Mouse (Mus musculus): ENCODE measurements around the gene Scarb1. TPM values are rescaled to one million over a fixed set of nuclear protein-coding genes. Genes with fewer than 3 reads are reported as not detected.

Gene Scarb1
- polyA plus RNA-seq, 1 experiment from 2014 or later = 30.1 TPM

DNA sequence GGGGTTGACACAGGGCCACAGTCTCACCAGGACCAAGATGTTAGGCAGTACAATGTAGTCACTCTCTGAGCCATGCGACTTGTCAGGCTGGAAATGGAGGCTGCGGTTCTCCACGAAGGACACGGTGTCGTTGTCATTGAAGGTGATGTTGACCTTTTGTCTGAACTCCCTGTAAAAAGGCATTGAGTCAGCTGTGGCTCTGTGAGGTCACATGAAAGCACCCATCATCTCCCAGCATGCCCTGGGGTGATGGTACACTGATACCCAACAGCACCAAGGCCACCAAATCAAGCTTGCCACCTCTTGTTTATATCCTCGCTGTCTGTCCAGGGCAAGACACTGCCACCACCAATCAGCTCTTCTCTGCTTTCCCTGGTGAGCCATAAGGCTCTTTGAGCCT is 37.8 kb downstream of the Scarb1 start:
- H3K27ac ChIP-seq (replicated peaks) = no peak overlapping the region
- H3K9ac ChIP-seq (ENCODE audit: low read length) = no peak overlapping the region
- no peaks in the 10 kb centered on the region for H3K9me3 ChIP-seq (ENCODE audit: control insufficient read depth, low read length)
- no peak for TF ChIP-seq CTCF (IDR thresholded peaks at IDR 0.05; ENCODE audit: low read depth)
- no peak for TF ChIP-seq EP300 (optimal IDR thresholded peaks at IDR 0.05)
- 96% methylated on average over 6 of the region's 6 CpGs for WGBS
- no peak overlapping the region for H3K4me3 ChIP-seq (ENCODE audit: low read depth, low read length)
- DNase-seq (ENCODE audit: low spot score) (no peak), ATAC-seq (ENCODE audit: low FRiP score, low TSS enrichment) (no peak)
- H3K27me3 ChIP-seq (ENCODE audit: control insufficient read depth, insufficient read depth, low read length) = no peaks in the 10 kb centered on the region
- H3K4me2 ChIP-seq (replicated peaks; ENCODE audit: low read depth) = no peak overlapping the region
- no peaks in the 10 kb centered on the region for H3K4me1 ChIP-seq (replicated peaks; ENCODE audit: control insufficient read depth, insufficient read depth)
- H3K36me3 ChIP-seq (ENCODE audit: control insufficient read depth, insufficient read depth, low read length) = peaks cover 20% of the 10 kb centered on the region

DNA sequence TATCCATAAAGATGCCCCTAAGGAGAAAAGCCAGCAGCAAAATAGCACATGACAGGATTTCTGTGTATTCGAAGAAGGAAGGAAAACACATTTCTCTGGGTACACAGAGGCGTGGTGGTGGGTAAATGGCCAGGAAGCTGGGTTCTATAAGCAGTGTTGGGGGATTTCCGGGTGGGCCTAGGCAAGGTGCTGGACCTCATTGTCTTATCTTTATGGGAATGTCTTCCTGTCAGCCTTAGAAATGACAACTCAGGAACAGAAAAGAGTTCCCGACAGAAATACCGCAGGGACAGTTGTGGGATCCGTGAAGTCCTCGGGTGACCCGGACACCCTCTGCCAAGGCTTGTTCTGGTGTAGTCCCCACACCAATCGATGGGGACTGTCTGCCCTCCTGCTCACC is 42.7 kb downstream of the Scarb1 start:
- WGBS = 89% methylated on average over 9 of the region's 9 CpGs
- H3K9me3 ChIP-seq (ENCODE audit: control insufficient read depth, low read length) = no peaks in the 10 kb centered on the region
- no peak for DNase-seq (ENCODE audit: low spot score)
- no peak overlapping the region for H3K9ac ChIP-seq (ENCODE audit: low read length)
- ATAC-seq (ENCODE audit: low FRiP score, low TSS enrichment) = no peak
- peaks cover 33% of the 10 kb centered on the region for H3K36me3 ChIP-seq (ENCODE audit: control insufficient read depth, insufficient read depth, low read length)
- no peaks in the 10 kb centered on the region for H3K27me3 ChIP-seq (ENCODE audit: control insufficient read depth, insufficient read depth, low read length)
- H3K4me2 ChIP-seq (replicated peaks; ENCODE audit: low read depth) = no peak overlapping the region
- H3K27ac ChIP-seq (replicated peaks) = no peak overlapping the region
- no peaks in the 10 kb centered on the region for H3K4me1 ChIP-seq (replicated peaks; ENCODE audit: control insufficient read depth, insufficient read depth)
- no peak overlapping the region for H3K4me3 ChIP-seq (ENCODE audit: low read depth, low read length)
- no peak for TF ChIP-seq CTCF (IDR thresholded peaks at IDR 0.05; ENCODE audit: low read depth)
- no peak for TF ChIP-seq EP300 (optimal IDR thresholded peaks at IDR 0.05)

DNA sequence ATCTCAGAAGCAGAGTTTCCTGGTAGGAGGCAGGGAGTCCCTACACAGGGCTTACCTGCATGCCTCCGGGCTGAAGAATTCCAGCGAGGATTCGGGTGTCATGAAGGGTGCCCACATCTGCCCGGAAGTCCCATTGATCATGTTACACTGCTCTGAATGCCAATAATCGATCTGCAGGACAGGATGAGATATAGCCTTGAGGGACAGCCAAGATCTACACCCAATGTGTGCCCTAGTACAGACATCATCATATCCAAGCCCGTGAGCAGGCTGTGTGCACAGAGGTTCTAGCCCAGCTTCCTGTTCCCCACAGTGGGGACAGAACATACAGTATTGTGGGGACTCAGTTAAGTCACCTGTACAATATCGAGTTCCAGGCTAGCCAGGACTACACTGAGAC is 43.7 kb downstream of the Scarb1 start:
- H3K27me3 ChIP-seq (ENCODE audit: control insufficient read depth, insufficient read depth, low read length) = no peaks in the 10 kb centered on the region
- DNase-seq (ENCODE audit: low spot score) = no peak
- no peak for TF ChIP-seq CTCF (IDR thresholded peaks at IDR 0.05; ENCODE audit: low read depth)
- no peak for ATAC-seq (ENCODE audit: low FRiP score, low TSS enrichment)
- H3K4me2 ChIP-seq (replicated peaks; ENCODE audit: low read depth) = no peak overlapping the region
- H3K36me3 ChIP-seq (ENCODE audit: control insufficient read depth, insufficient read depth, low read length) = peaks cover 28% of the 10 kb centered on the region
- WGBS = 96% methylated on average over 7 of the region's 7 CpGs
- H3K9me3 ChIP-seq (ENCODE audit: control insufficient read depth, low read length) = no peaks in the 10 kb centered on the region
- no peak overlapping the region for H3K4me3 ChIP-seq (ENCODE audit: low read depth, low read length)
- no peaks in the 10 kb centered on the region for H3K4me1 ChIP-seq (replicated peaks; ENCODE audit: control insufficient read depth, insufficient read depth)
- no peak overlapping the region for H3K9ac ChIP-seq (ENCODE audit: low read length)
- H3K27ac ChIP-seq (replicated peaks) = no peak overlapping the region

DNA sequence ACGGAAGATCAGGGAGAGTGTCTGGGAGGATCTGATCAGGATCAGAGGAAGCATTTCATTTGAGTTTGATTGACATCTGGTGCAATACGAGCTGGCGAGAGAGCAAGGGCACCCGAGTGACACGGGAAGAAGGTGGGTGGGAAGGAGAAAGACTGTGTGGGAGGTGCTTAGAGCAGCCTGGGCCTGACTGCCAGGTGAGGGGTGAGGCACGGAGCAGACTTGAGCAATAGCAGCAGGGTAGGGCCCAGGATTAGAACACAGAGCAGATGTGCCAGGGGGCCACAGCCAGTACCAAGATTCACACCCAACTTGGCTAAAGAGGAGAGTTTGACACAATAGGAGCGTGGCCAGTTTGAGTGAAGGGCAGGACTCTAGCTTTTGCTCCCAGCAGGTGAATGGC is 47.9 kb downstream of the Scarb1 start:
- 64% methylated on average over 7 of the region's 7 CpGs for WGBS

DNA sequence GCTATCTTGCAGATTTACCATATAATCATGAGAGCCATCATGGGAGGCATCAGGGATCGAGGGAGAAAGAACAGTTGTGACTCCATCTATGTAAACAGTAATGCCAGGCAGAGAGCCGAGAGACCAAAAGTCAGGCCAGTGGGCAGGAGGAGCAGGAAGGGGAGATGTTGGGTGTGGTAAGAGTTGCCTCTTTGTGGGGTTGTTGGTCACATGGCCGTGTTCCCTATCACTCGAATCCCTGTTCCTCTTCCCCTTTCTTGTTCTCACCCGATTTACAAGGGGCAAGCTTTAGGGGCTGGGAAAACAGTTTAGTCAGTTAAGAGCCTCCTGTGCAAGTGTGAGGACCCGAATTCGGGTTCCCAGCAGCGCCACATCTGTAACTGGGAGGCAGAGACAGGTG is 49.0 kb downstream of the Scarb1 start:
- TF ChIP-seq EP300 (optimal IDR thresholded peaks at IDR 0.05) = no peak
- no peak for TF ChIP-seq CTCF (IDR thresholded peaks at IDR 0.05; ENCODE audit: low read depth)
- H3K4me1 ChIP-seq (replicated peaks; ENCODE audit: control insufficient read depth, insufficient read depth) = no peaks in the 10 kb centered on the region

More for the DNA sequence above, 47.9 kb downstream of the Scarb1 start:
- no peak overlapping the region for H3K9ac ChIP-seq (ENCODE audit: low read length)
- H3K9me3 ChIP-seq (ENCODE audit: control insufficient read depth, low read length) = no peaks in the 10 kb centered on the region
- H3K4me1 ChIP-seq (replicated peaks; ENCODE audit: control insufficient read depth, insufficient read depth) = no peaks in the 10 kb centered on the region
- TF ChIP-seq CTCF (IDR thresholded peaks at IDR 0.05; ENCODE audit: low read depth) = no peak
- TF ChIP-seq EP300 (optimal IDR thresholded peaks at IDR 0.05) = no peak
- no peak overlapping the region for H3K4me2 ChIP-seq (replicated peaks; ENCODE audit: low read depth)
- H3K27me3 ChIP-seq (ENCODE audit: control insufficient read depth, insufficient read depth, low read length) = no peaks in the 10 kb centered on the region
- H3K36me3 ChIP-seq (ENCODE audit: control insufficient read depth, insufficient read depth, low read length) = peaks cover 13% of the 10 kb centered on the region
- H3K27ac ChIP-seq (replicated peaks) = no peak overlapping the region
- no peak for DNase-seq (ENCODE audit: low spot score)
- H3K4me3 ChIP-seq (ENCODE audit: low read depth, low read length) = no peak overlapping the region
- ATAC-seq (ENCODE audit: low FRiP score, low TSS enrichment) = 0 out of 2 replicates have a peak, but pooled peaks have one; percentile 22

DNA sequence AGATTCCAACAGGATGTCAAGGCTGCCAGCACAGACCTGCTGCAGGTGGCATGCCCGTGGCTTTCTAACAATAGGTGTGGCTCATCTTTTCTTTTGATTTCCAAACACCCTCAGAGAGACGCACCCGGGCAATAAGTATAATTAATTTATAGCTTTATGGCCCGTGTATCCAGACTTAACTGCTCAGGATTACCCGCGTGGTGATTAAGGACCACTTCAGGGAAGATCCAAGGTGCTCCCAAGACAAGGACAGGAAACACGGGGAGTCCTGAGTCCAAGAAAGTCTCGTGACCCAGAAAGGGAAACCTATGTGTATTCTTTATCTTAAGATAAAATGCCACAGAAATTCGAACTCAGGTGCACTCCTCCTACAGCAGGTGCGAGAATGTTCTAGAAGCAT is 49.5 kb downstream of the Scarb1 start:
- Histone ChIP-seq H3K36me3 (ENCODE audit: control insufficient read depth, insufficient read depth, low read length) (peaks cover 4% of the 10 kb centered on the region), H3K4me2 (replicated peaks; ENCODE audit: low read depth) (no peak overlapping the region), H3K4me1 (replicated peaks; ENCODE audit: control insufficient read depth, insufficient read depth) (no peaks in the 10 kb centered on the region), H3K27ac (replicated peaks) (no peak overlapping the region), H3K27me3 (ENCODE audit: control insufficient read depth, insufficient read depth, low read length) (no peaks in the 10 kb centered on the region), H3K9ac (ENCODE audit: low read length) (no peak overlapping the region), H3K9me3 (ENCODE audit: control insufficient read depth, low read length) (no peaks in the 10 kb centered on the region), H3K4me3 (ENCODE audit: low read depth, low read length) (no peak overlapping the region)
- TF ChIP-seq EP300 (optimal IDR thresholded peaks at IDR 0.05) (no peak), CTCF (IDR thresholded peaks at IDR 0.05; ENCODE audit: low read depth) (no peak)
- 79% methylated on average over 10 of the region's 10 CpGs for WGBS
- no peak for ATAC-seq (ENCODE audit: low FRiP score, low TSS enrichment)
- no peak for DNase-seq (ENCODE audit: low spot score)

More for the DNA sequence above, 49.0 kb downstream of the Scarb1 start:
- 84% methylated on average over 8 of the region's 8 CpGs for WGBS
- Histone ChIP-seq H3K9me3 (ENCODE audit: control insufficient read depth, low read length) (no peaks in the 10 kb centered on the region), H3K9ac (ENCODE audit: low read length) (no peak overlapping the region), H3K27ac (replicated peaks) (no peak overlapping the region), H3K27me3 (ENCODE audit: control insufficient read depth, insufficient read depth, low read length) (no peaks in the 10 kb centered on the region), H3K4me3 (ENCODE audit: low read depth, low read length) (no peak overlapping the region), H3K4me2 (replicated peaks; ENCODE audit: low read depth) (no peak overlapping the region), H3K36me3 (ENCODE audit: control insufficient read depth, insufficient read depth, low read length) (peaks cover 9% of the 10 kb centered on the region)
- DNase-seq (ENCODE audit: low spot score) = no peak
- ATAC-seq (ENCODE audit: low FRiP score, low TSS enrichment) = no peak
